Mouse (Mus musculus) testis, adult 2 months (tissue): ENCODE results near the gene Ippk.

Experiments
- CTCF ChIP-seq: fragments of 200-500 bp; IDR thresholded peaks from 2 replicates; pipeline ENCODE4 v1.5.1; 2012; ENCODE audit warnings: low read depth, mild to moderate bottlenecking, inconsistent platforms, low read length, moderate library complexity; ENCODE audit not compliant: control insufficient read depth, insufficient read depth, insufficient replicate concordance
- POLR2A ChIP-seq: fragments of 200-500 bp; IDR thresholded peaks from 2 replicates; pipeline ENCODE4 v1.6.1; 2012; ENCODE audit warnings: low read depth, mild to moderate bottlenecking, inconsistent platforms, low read length, moderate library complexity; ENCODE audit not compliant: control insufficient read depth

DNA sequence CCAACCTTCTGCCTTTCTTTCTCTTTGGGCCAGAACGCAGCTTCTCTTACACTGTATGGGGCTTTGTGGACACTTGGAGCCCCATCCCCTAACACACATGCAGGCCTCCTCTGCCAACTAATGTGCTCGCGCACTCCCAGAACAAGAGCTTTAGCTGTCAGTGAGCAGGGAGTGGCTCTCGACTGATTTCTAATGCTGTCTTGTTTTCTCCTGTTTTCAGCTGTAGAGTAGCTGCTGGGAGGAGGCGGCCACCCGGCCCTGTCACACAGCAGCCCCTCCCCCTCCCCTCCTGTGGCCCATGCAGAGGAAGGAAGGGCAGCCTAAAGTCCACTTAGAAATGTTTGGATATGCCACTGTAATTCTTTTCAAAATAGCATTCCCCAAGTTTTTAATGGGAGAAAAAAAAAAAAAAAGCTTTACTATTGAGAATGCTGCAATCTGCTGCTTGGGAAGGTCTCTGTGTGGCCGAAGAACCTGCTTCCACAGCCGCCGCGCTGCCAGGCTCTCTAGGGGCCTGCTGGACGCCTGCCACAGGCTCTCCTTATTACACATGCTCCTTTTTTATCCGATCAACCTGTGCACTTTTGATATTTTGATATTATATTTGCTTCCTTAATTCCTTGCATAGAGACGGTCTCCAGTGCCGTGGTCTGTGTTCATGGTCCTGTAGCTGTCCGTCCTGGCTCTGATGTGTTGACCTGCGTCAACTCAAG lies 36.1 kb upstream of the Ippk start:
- TF ChIP-seq POLR2A (no peak), CTCF (no peak)
